Mouse (Mus musculus) embryonic fibroblast, embryonic 13.5 days (primary cell): Measurements from ENCODE around the gene Tuba3a. TPM values are rescaled to one million over a fixed set of nuclear protein-coding genes. Genes with fewer than 3 reads are reported as not detected.
"Not testable (repeated sequence)": the region's sequence is repeated elsewhere in the genome, so short reads cannot be mapped to it uniquely, and the experiment has no call there.

Source experiments
- H3K27ac ChIP-seq: 2 replicates; pipeline ENCODE4 v1.5.1; 2012; ENCODE audit warnings: low read length, control low read depth, inconsistent platforms; ENCODE audit not compliant: insufficient read depth
- H3K4me1 ChIP-seq: 2 replicates; pipeline ENCODE4 v1.6.1; 2011; ENCODE audit warnings: low read length; ENCODE audit not compliant: control insufficient read depth, insufficient read depth
- H3K4me3 ChIP-seq: 2 replicates; pipeline ENCODE4 v1.5.1; 2011; ENCODE audit warnings: mild to moderate bottlenecking, control low read depth, low read length; ENCODE audit not compliant: insufficient read depth
- CTCF ChIP-seq: IDR thresholded peaks from 2 replicates; pipeline ENCODE4 v1.5.1; 2011; ENCODE audit warnings: mild to moderate bottlenecking, control low read depth, low read length, moderate library complexity, borderline replicate concordance; ENCODE audit not compliant: insufficient read depth
- POLR2A ChIP-seq: IDR thresholded peaks from 2 replicates; pipeline ENCODE4 v1.6.1; 2011; ENCODE audit warnings: low read depth, mild to moderate bottlenecking, control low read depth, low read length, moderate library complexity
- polyA plus RNA-seq: library from polyadenylated mRNA; stranded (reverse); fragments of >200 nt; gene quantifications from 2 replicates; pipeline ENCODE4 v1.2.4, GENCODE M21; 2011; ENCODE audit warnings: low read depth; ENCODE audit not compliant: missing spikeins, insufficient read length

Gene Tuba3a
- polyA plus RNA-seq, 1 experiment, result not detected

GRCm38 (mm10) chr6:125309406-125309805 lies 23.6 kb upstream of the Tuba3a start:
- no peak overlapping the region for H3K27ac ChIP-seq
- H3K4me1 ChIP-seq, result no peaks in the 10 kb centered on the region
- TF ChIP-seq CTCF, result no peak
- no peak for TF ChIP-seq POLR2A
- H3K4me3 ChIP-seq, result no peak overlapping the region

- Histone ChIP-seq H3K4me1 (no peaks in the 10 kb centered on the region), H3K4me3 (no peak overlapping the region), H3K27ac (no peak overlapping the region)
- no peak for TF ChIP-seq POLR2A
- TF ChIP-seq CTCF, result no peak
Observed at GRCm38 (mm10) chr6:125308921-125309320, 23.1 kb upstream of the Tuba3a start.

DNA sequence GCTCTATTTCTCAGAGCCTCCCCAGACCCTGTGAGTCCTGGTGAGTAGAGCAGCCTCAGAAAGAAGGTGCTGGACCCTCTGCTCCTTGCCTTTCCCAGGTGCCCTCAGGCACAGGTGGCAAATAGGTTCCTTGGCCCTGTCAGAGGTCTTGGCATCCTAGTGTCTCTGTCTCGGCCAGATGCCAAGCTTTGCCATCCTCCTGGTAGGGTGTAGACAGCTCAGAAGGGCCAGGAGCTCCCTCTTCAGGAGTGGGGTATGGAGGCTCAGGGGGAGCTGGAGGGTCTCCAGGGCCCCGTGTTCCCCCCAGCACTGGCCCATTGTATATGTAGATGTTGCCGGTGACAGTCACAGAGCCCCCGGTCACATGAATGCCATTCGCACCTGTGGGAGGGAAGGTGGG lies 21.2 kb upstream of the Tuba3a start:
- Histone ChIP-seq H3K4me1 (no peaks in the 10 kb centered on the region), H3K4me3 (no peak overlapping the region), H3K27ac (no peak overlapping the region)
- TF ChIP-seq POLR2A, result no peak
- TF ChIP-seq CTCF, result no peak

DNA sequence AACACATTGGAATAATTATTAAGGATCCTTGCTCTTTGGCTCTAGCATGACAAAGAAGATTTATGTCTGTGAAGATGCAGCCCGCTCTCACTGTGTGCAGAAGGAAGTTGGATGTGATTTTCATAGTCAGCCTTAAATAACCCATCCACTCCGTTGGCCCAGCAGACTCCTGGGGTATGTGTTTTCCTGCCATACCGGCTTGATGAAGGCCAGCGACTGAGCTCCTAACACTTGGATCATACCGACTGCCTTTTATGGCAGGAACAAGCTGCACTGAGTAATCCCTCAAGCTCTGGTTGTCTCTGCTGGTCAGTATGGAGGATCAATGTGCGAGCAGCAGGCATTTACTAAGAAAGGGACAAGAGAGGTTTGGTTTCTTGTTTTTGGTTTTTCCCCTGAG lies 19.6 kb upstream of the Tuba3a start:
- no peaks in the 10 kb centered on the region for H3K4me1 ChIP-seq
- no peak overlapping the region for H3K4me3 ChIP-seq
- TF ChIP-seq POLR2A, result 0 out of 2 replicates have a peak, but pooled peaks have one; percentile 3
- TF ChIP-seq CTCF, result no peak
- H3K27ac ChIP-seq, result no peak overlapping the region

GRCm38 (mm10) chr6:125304408-125304807 lies 18.6 kb upstream of the Tuba3a start:
- H3K27ac ChIP-seq, H3K4me3 ChIP-seq, H3K4me1 ChIP-seq: not testable (repeated sequence)

- Histone ChIP-seq H3K4me3 (no peak overlapping the region), H3K4me1 (no peaks in the 10 kb centered on the region), H3K27ac (no peak overlapping the region)
- TF ChIP-seq POLR2A, result no peak
- no peak for TF ChIP-seq CTCF
Observed at GRCm38 (mm10) chr6:125303242-125303641, 17.4 kb upstream of the Tuba3a start.

GRCm38 (mm10) chr6:125302231-125302982 lies 16.6 kb upstream of the Tuba3a start:
- TF ChIP-seq CTCF, result no peak
- no peak for TF ChIP-seq POLR2A
- H3K4me3 ChIP-seq, result no peak overlapping the region
- H3K4me1 ChIP-seq, result no peaks in the 10 kb centered on the region
- no peak overlapping the region for H3K27ac ChIP-seq

DNA sequence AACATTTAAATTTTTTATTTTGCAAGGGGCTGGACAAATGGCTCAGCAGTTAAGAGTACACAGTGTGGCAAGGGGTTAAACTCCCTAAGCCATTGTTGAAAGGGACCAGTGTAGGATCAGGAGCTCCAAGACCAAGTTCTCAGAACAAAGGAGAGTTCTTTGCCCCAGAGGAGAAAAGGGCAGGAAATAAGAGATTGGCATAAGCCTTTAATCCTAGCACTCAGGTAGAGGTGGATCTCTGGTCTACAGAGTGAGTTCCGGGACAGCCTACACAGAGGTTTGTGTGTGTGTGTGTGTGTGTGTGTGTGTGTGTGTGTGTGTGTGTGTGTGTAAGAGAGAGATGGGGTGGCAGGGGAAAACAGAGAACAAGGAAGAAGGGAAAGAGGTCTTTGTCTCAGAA lies 15.1 kb upstream of the Tuba3a start:
- Histone ChIP-seq H3K4me3 (no peak overlapping the region), H3K27ac (no peak overlapping the region), H3K4me1 (no peaks in the 10 kb centered on the region)
- no peak for TF ChIP-seq CTCF
- TF ChIP-seq POLR2A, result no peak

DNA sequence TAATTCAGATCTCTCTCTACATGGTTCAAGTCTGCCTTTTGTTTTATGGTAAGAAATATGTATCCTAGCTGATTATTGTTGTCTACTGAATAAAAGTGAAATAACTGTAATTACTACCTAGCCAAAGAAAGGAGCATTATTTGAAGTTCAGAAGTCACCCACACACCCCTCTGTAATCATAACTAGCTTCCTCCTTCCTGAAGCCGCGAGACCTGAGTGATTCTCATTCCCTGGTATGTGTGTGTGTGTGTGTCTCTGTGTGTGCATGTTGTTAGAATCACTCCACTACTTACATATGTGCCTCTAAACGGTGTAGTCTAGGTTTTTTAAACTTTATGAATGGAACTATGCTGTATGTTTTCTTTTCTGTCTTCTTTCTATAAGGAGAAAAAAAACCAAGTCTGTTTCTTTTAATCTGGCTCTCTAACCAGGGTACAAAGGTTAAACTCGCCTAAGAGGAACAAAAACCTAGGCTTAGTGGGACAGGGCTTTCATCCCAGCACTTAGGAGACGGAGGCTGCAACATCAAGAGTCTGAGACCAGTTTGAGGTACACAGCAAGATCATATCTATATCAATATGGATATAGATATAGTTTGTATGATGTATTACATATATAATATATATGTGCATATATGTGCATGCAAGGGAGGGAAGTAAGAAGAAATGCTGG lies 11.4 kb upstream of the Tuba3a start:
- H3K27ac ChIP-seq, result no peak overlapping the region
- no peak for TF ChIP-seq CTCF
- TF ChIP-seq POLR2A, result no peak
- H3K4me1 ChIP-seq, result no peaks in the 10 kb centered on the region
- H3K4me3 ChIP-seq, result no peak overlapping the region

DNA sequence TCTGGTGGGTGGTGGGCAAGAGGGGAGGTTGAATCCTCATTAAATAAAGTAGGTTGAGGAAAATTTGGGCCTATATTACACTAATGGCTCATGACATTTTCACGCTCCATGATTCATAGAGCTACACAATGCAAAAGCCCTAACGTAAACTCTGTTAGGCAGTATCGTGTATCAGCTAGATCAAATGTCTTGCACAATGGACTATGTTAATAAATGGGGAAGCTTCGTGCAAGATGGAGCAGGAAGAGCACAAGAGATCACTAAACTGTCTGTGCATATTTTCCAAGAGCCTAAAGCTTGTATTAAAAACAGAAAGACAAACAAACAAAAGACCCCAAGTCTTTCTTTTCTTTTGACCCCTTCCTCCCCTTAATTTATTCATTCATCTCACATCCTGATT lies 8.2 kb upstream of the Tuba3a start:
- H3K4me1 ChIP-seq, result 0 out of 2 replicates have a peak, but pooled peaks cover 2% of the 10 kb centered on the region
- TF ChIP-seq CTCF (no peak), POLR2A (no peak)
- H3K4me3 ChIP-seq, result no peak overlapping the region
- no peak overlapping the region for H3K27ac ChIP-seq
